Mouse (Mus musculus) CD8-positive naive resting alpha-beta T cell, adult 57 days (primary cell): Measurements from ENCODE around the gene 1700123K08Rik. TPM values are rescaled to one million over a fixed set of nuclear protein-coding genes. Genes with fewer than 3 reads are reported as not detected.

Experiments
- total RNA-seq: library from RNA; stranded (reverse); gene quantifications from one replicate; pipeline ENCODE4 v1.2.4, GENCODE M21; 2023

Gene 1700123K08Rik
- total RNA-seq = not detected

GRCm38 (mm10) chr5:138564612-138565011 lies at the start of gene 1700123K08Rik:
TSS of gene 1700123K08Rik (minus strand) at chr5:138564712.

Other genes with a start within 250 kb of the 1700123K08Rik start
- gene Pvrig, start 222.8 kb downstream of the 1700123K08Rik start, total RNA-seq = not detected
- 12.3 TPM for gene Zfp157, start 123.2 kb downstream of the 1700123K08Rik start, total RNA-seq
- 39.0 TPM for gene Zfp68, start 55.0 kb upstream of the 1700123K08Rik start, total RNA-seq
- gene A430033K04Rik, start 58.1 kb upstream of the 1700123K08Rik start, total RNA-seq = 8.5 TPM
- not detected for gene Fam20c, start 189.8 kb upstream of the 1700123K08Rik start, total RNA-seq